Mouse (Mus musculus): Measurements from ENCODE around the gene Emid1.

The Emid1 gene

DNA sequence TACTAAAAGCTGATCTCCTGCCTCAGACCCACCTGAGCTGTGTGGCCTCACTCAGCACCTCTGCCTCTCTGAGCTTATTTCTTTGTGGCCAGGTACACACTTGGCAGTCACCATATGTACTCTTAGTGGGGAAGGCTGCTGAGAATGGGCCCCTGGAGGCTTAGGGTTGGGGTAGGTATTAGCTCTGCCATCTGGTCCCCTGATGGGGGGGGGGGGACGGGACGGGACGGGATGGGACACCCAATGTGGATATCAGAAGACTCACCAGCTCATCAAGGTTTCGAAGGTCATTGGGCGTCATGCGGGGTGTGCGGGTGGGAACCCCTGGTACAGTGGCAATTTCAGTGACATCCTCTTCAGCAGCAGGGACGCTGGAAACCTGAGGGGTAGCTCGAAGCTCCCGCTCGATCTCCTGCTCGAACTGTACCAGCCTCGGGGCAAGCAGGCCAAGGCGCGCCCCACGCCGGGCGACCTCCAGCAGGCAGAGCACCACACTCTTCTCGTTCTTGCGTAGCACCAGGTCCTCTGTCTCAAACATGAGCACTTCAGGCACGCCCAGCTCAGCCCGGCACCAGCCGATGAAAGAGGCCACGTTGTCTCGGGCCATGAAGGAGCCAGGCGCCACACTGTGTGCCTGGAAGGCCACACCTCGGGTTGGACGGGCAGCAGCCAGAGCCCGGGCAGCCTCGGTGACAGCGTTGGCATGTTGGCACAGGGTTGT, 88.3 kb downstream of the Emid1 start:
- no peak for DNase-seq (ENCODE audit: low read depth)

DNA sequence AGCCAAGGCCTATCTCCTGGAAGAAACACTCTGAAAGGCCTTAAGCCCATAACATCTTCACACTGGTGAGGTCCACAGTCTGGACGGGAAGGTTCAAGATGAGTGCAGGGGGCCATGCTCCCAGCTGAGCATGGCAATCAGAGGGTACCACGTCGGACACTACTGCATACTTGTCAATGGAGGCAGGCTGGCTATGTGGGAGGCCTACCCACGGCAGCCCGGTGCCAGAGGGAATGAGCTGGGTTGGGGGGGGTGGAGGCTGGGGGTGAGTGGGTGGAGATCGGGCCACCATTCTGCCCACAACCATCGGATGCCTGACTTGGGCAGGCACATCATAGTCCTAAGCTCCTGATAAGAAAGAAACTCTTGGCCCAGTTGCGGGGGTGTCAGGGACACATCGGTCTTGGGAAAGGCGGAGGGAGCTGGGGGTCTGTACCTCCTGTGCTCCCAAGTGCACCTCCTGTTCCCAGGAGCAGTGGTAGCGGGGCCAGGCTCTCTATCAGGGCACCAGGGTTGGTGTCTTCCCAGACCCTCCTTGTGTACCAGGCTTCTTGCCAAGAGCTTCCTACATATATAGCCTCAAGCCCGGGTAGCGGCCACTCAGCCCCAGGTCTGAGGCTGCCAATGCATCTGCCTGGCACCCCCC, 89.1 kb downstream of the Emid1 start:
- DNase-seq (ENCODE audit: low read depth): no peak

DNA sequence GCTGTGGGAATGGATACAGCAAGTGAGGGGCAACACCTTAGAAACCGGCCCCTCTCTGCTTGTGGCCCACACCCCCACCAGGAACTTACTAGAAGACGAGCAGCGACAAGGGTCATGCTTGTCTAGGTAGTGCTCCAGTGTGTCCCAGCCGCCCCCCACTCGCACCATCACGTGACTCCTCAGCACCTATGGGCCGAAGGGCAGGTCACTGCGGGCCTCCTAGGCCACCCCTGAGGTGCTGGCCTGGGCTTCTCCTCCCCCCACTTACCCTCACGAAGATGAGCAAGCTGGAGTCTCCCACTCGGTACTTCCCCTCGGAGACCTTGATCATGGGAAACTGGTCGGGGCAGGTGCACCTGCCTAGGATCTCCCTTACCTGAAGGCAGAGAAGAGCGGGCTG, 89.7 kb downstream of the Emid1 start:
- DNase-seq (ENCODE audit: low read depth): no peak

DNA sequence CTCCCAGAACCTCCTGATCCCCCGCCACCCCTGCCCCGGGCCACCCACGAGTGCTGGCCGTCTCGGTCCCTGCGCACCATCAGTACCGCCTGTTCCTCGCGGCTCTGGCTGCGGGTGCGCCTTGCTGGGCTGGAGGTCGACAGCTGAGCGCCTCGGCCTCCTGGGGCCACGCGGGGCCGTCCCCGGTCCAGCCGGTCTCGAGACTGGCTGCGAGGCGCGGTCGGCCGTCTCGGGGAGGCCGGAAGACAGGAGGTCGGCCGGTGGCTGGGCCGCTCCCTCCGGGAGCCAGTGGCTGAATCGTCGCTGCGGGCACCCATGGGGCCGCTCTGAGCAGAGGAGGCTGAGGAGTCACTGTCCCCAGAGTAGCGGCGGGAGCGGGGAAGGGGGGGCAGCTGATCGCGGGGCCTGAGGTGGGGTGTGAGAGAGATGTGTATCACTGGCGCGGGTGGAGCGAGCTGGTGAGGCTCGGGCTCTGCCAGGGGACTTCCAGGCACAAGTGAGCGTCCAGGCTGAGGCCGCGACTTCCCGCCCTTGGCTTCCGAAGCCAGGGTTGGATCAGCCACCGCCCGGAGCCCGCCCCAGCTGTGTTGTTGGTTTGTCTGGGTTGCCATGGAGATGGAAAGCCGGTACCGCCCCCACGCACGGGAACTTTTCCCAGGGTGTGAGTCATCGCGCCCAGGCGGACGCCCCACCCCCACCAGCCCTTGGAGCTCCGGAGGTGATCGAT, 90.5 kb downstream of the Emid1 start:
- peak; percentile 81 for DNase-seq (ENCODE audit: low read depth)

DNA sequence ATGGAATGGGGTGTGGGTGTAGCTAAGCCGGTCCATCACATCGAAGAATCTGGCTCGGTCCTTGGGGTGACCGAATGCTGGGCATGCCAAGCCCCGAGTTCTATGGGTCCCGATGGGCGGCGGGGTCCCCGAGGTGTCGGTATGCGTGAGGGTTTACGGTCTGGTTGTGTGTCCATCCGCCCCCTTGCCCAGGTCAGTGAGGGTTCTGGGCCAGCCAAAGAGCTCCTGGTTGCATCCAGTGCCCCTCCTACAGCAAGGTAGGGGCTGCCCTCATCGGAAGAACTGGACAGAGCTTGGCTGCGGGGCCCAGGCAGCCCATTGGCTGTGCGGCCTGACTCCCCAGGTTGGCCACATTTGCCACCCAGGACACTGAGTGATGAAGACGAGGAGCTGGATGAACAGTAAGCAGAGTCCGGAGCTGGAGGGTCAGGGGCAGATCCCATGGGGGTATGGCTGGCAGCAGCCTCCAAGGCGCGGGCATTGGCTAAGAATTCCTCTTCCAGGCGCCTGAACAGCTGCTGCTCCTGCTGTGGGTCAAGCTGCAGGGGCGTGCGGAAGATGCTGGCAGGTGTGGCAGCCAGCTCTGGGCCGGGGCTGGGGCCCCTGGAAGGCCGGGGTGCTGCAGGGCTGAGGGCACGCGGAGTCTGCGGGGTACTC, 91.2 kb downstream of the Emid1 start:
- DNase-seq (ENCODE audit: low read depth): no peak

DNA sequence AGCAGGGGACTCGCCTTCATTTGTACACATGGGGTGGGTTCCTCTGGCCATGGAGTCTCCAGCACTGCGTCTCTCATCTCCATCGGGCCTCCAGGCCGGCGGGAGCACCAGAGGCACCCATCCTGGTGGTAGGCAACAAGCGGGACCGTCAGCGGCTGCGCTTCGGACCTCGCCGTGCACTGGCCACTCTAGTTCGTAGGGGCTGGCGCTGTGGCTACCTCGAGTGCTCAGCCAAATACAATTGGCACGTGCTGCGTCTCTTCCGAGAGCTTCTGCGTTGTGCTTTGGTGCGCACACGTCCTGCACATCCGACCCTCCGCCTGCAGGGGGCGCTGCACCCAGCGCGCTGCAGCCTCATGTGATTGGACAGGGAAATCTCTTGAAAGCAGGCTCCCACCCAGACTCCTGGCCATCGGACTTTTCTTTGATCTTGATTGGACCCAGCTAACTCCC, 92.3 kb downstream of the Emid1 start:
- peak; percentile 44 for DNase-seq (ENCODE audit: low read depth)

DNA sequence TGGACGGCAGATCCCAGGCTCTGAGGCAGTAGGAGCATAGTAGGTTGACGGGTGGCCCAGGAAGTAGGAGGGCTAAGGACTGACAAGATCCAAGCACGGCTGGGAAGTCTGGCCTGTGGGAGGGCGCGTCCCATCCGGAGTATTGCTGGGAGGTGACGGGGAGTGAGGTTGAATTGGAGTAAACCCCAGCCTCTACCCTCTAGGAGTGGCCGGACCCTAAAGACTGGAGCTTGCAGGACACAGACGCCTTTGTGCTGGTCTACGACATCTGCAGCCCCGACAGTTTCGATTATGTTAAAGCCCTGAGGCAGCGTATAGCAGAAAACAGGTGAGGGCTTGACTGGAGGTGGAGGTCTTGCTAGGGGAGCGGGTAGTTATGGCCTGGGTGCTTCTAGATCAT, 92.8 kb downstream of the Emid1 start:
- DNase-seq (ENCODE audit: low read depth): no peak

DNA sequence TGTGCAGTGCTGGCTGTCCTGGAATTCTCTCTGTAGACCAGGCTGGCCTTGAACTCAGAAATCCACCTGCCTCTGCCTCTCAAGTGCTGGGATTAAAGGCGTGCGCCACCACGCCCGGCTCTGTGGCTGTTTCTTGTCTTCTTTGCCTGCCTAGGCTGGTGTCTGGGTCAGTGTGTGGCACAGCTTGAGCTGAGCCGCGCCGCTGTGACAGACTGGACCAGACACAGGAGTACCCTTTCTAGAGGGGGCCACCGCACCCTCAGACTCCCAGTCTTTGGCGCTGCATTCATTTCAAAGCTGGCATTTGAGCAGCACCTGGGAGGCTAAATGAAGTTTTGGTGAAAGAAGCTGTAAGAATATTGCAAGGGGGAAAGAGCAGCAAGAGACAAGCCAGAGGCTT, 93.3 kb downstream of the Emid1 start:
- no peak for DNase-seq (ENCODE audit: low read depth)

DNA sequence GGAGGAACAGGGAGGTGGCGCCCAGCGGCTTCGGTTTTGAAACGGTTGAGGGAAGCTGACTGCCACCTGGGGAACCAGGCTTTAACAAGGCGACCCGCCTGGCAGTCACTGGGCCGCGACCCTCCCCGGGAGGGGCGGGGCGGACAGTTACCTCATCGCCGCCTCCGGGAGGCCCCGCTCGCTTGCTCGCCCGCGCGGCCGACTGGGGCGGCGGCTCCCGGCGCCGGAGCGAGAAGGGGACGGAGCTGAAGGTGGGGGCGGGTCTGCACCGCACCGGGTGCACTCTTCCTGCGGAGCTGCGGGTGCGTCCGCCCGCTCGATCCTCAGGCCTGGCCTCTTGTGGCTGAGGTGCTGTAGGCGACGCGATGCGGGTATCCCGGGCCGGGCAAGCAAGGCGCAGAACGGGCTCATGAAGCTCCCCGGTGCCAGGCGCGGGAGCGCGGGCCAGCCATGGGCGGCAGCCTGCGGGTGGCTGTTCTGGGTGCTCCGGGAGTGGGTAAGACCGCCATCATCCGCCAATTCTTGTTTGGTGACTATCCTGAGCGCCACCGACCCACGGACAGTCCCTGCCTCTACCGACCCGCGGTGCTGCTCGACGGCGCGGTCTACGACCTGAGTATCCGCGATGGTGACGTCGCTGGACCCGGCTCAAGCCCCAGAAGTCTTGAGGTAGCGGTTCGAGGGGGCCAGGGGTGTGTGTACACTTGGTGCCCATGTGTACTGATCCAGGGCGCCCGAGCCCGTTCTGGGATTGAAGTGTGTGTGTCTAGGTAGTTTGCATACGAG, 94.0 kb downstream of the Emid1 start, which contains the start of gene Rasl10a:
Rasl10a (plus strand) TSS at position 273 of the 786 bp plus-strand sequence.
- no peak for DNase-seq (ENCODE audit: low read depth)

DNA sequence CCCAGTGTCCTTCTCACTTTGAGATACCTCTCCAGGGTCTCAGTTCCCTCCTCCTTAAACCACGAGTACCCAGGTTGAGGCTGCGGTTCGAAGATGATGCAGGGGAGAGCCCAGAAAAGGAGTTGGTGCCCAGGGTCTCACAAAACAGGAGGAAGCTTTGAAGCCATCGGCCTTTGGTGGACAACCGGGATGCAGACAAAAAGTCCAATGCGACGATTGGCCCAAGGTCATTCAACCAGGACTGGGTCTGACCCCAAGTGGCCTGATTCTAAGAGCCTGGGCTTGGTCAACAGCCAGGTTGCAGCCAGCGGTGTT, 94.6 kb downstream of the Emid1 start:
- DNase-seq (ENCODE audit: low read depth): no peak

DNA sequence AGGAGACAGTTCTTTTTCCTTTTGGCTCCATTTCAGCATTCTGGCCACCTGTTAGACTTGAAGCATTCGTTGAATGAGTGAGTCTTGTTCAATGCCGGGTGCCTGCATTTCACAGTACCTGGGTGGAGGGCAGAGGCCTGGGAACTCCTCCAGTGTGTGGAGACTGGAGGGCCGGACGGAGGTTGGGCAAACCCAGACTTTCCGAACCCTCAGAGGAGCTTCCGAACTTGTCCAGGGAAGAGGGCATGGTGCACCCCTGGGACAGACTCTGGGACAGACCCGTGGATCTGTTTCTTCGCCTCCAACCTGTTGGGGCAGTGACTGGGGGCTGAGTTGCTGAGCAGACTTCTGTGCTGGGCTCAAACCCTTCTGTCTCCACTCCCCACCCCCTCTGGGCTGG, 95.0 kb downstream of the Emid1 start:
- no peak for DNase-seq (ENCODE audit: low read depth)
